Mouse (Mus musculus) liver, embryonic 14.5 days (tissue): ENCODE measurements around the gene Gm45337. TPM values are rescaled to one million over a fixed set of nuclear protein-coding genes. Genes with fewer than 3 reads are reported as not detected.
"Not testable (repeated sequence)": the region's sequence is repeated elsewhere in the genome, so short reads cannot be mapped to it uniquely, and the experiment has no call there.

Source experiments
- ATAC-seq: fragments of 200-750 bp; cut with Nextera tagmentation; 2 replicates; pipeline ENCODE4 v1.8.0; 2017; ENCODE audit warnings: moderate number of reproducible peaks, mild to moderate bottlenecking, moderate library complexity; ENCODE audit not compliant: insufficient read depth
- DNase-seq, 3 experiments: peaks; one replicate each; pipeline ENCODE4 v3.0.0-alpha.2; 2012 to 2013; ENCODE audit warnings: low read depth in 3 of 3, low spot score in 3 of 3
- H3K27ac ChIP-seq: fragments of 300-500 bp; sonication (generic); 2 replicates; pipeline ENCODE4 v1.5.1; 2014; ENCODE audit warnings: moderate library complexity, mild to moderate bottlenecking, control low read depth, inconsistent platforms
- H3K27me3 ChIP-seq: fragments of 300-500 bp; sonication (generic); 2 replicates; pipeline ENCODE4 v1.6.1; 2014; ENCODE audit warnings: mild to moderate bottlenecking, low read length, moderate library complexity; ENCODE audit not compliant: control insufficient read depth, insufficient read depth
- H3K36me3 ChIP-seq: fragments of 300-500 bp; sonication (generic); replicated peaks from 2 replicates; pipeline ENCODE4 v1.6.1; 2014; ENCODE audit warnings: low read depth; ENCODE audit not compliant: control insufficient read depth, insufficient read depth
- H3K4me1 ChIP-seq, 2 experiments: fragments of 200-500 bp in 1 of 2; fragments of 300-500 bp in 1 of 2; sonication (generic) in 1 of 2; replicated peaks; 2 replicates each; pipeline ENCODE4 v1.6.1; 2012 to 2014; ENCODE audit warnings: antibody characterized with exemption in 1 of 2, inconsistent platforms in 1 of 2, low read length in 1 of 2; ENCODE audit not compliant: control insufficient read depth in 2 of 2, insufficient read depth in 2 of 2
- H3K4me2 ChIP-seq: fragments of 300-500 bp; sonication (generic); 2 replicates; pipeline ENCODE4 v1.6.1; 2014; ENCODE audit warnings: low read depth, mild to moderate bottlenecking, control low read depth, moderate library complexity
- H3K4me3 ChIP-seq, 2 experiments: fragments of 200-500 bp in 1 of 2; fragments of 300-500 bp in 1 of 2; sonication (generic) in 1 of 2; 2 replicates each; pipeline ENCODE4 v1.5.1; 2012 to 2014; ENCODE audit warnings: low read depth in 2 of 2, low read length in 2 of 2, mild to moderate bottlenecking in 2 of 2, control low read depth in 1 of 2, inconsistent platforms in 1 of 2, moderate library complexity in 1 of 2; ENCODE audit not compliant: insufficient read depth in 1 of 2
- H3K9ac ChIP-seq: fragments of 300-500 bp; sonication (generic); replicated peaks from 2 replicates; pipeline ENCODE4 v1.6.1; 2014; ENCODE audit warnings: mild to moderate bottlenecking, control low read depth, moderate library complexity
- H3K9me3 ChIP-seq: fragments of 300-500 bp; sonication (generic); 2 replicates; pipeline ENCODE4 v1.6.1; 2016; ENCODE audit warnings: low read length, mixed read lengths; ENCODE audit not compliant: control insufficient read depth
- CTCF ChIP-seq: IDR thresholded peaks from 2 replicates; pipeline ENCODE4 v1.5.1; 2016; ENCODE audit warnings: antibody characterized with exemption, low read depth, control low read depth
- EP300 ChIP-seq: IDR thresholded peaks from 2 replicates; pipeline ENCODE4 v1.6.1; 2016; ENCODE audit warnings: antibody characterized with exemption, low read depth
- WGBS: fragments of 180-500 bp; shearing (Covaris S2); extraction: QIAGEN DNeasy Blood & Tissue Kit; methylation state at CpG from one replicate; pipeline ENCODE4 v1.1.7; 2014; ENCODE audit not compliant: insufficient replicate concordance; 5-methylcytosine and 5-hydroxymethylcytosine counted together
- polyA plus RNA-seq, 2 experiments: library from polyadenylated mRNA; depleted of rRNA in 1 of 2; stranded (reverse) in 1 of 2; unstranded in 1 of 2; fragments of >200 nt; fragmentation: Nextera tagmentation in 1 of 2; extraction: Ambion mirVana in 1 of 2; gene quantifications; 2 replicates each; pipeline versions ENCODE4 v1.2.1 to v1.2.3; 2012 to 2014

The Gm45337 gene
- polyA plus RNA-seq (2012; rRNA removed) (not detected in 2 replicates), polyA plus RNA-seq (2014; fragmentation: Nextera tagmentation; extraction: Ambion mirVana) (not detected in 2 replicates)

DNA sequence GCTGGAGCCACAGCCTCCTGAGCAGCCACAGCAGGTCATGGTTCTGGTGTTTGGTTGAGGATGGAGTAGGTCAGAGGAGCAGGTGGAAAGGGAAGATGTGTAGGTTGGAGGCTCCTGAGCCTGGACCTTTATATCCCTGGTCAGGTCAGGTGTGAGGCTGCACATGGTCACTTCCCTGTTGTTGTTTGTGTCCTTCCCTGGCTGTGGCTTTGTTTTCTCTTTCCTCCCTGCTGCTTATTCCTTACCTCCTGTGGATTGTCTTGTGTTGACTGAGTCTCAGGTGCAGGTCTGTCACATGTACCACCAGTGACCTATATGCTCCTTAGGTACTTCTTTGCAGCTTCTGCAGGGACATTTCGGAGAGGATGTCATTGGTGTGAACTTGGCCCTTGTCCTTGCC lies at the start of gene Gm45337:
Gene Gm45337 (minus strand): TSS at position 101 of the 400 bp plus-strand sequence.
- Histone ChIP-seq H3K9me3 (no peaks in the 10 kb centered on the region), H3K4me3 (no peak within 1 kb of the TSS), H3K4me1 (no peaks in the 10 kb centered on the region), H3K4me2 (no peak within 1 kb of the TSS), H3K9ac (no peak within 1 kb of the TSS), H3K36me3 (no peaks in the 10 kb centered on the region), H3K27ac (no peak within 1 kb of the TSS), H3K27me3 (no peaks in the 10 kb centered on the region)
- ATAC-seq (no peak), DNase-seq (no peak)
- 27% methylated on average over 1 of the region's 1 CpGs for WGBS
- TF ChIP-seq EP300 = no peak

DNA sequence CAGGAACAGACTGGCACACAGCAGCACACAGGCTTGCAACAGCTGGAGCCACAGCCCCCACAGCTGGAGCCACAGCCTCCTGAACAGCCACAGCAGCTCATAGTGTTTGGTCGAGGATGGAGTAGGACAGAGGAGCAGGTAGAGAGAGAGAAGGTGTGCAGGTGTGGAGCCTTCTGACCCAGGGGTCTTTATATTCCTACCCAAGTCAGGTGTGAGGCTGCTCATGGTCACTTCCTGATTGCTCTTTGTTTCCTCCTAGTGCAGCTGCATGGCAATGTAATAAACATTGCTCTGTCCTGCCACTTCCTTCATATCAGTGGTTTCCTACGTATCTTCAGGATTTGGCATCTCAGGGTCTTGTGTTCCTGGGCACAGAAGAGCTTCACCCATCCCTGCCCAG lies 45.9 kb upstream of the Gm45337 start, which contains the start of gene Gm10153:
Gene Gm10153 (minus strand): TSS at position 101 of the 400 bp plus-strand sequence.
- no peak within 1 kb of the TSS for H3K9ac ChIP-seq
- DNase-seq = no peak
- no peak within 1 kb of the TSS for H3K27ac ChIP-seq
- 15% methylated on average over 2 of the region's 2 CpGs for WGBS
- H3K36me3 ChIP-seq = no peaks in the 10 kb centered on the region
- H3K9me3 ChIP-seq = no peaks in the 10 kb centered on the region
- no peaks in the 10 kb centered on the region for H3K4me1 ChIP-seq
- TF ChIP-seq EP300 = no peak
- TF ChIP-seq CTCF = no peak
- ATAC-seq = no peak
- no peak within 1 kb of the TSS for H3K4me2 ChIP-seq
- no peaks in the 10 kb centered on the region for H3K27me3 ChIP-seq
- no peak within 1 kb of the TSS for H3K4me3 ChIP-seq

DNA sequence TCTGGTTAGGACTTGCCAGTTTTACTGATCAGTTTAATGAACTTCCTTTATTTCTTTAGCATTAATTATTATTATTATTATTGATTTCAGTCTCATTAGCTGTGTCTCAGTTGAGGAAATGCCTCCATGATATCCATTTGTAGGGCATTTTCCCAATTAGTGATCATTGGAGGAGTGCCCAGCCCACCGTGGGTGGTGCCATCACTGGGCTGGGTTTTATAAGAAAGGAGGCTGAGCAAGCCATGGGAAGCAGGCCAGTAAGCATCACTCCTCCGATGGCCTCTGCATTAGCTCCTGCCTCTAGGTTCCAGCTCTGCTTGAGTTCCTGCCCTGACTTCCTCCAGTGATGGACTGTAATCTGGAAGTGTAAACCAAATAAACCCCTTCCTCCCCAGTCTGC lies 43.7 kb upstream of the Gm45337 start:
- Histone ChIP-seq H3K4me2 (no peak overlapping the region), H3K36me3 (no peaks in the 10 kb centered on the region), H3K4me1 (no peaks in the 10 kb centered on the region), H3K27ac (no peak overlapping the region), H3K9ac (no peak overlapping the region), H3K9me3 (no peaks in the 10 kb centered on the region), H3K4me3 (no peak overlapping the region), H3K27me3 (no peaks in the 10 kb centered on the region)
- DNase-seq (no peak), ATAC-seq (no peak)
- WGBS = 64% methylated on average over 2 of the region's 2 CpGs
- TF ChIP-seq CTCF (no peak), EP300 (no peak)

DNA sequence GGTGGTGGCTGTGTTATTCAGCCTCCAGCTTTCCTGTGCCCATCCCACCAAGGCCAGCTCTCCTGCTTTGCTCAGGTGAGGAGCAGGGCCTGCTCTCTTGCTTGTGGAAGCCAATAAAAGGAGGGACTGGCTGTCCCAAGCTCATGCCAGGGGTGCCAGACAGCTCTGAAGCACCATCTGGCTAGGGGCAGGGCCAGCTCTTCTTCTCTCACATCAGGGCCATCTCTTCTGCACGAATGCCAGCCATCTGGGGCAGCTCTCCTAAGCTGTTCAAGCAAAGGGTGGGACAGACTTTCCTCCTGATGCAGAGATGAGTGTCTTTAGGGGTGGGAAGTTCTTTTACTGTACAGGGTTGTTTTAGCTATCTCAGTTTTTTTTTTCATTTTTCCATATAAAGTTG lies 36.6 kb upstream of the Gm45337 start:
- H3K4me3 ChIP-seq = no peak overlapping the region
- H3K27me3 ChIP-seq = no peaks in the 10 kb centered on the region
- TF ChIP-seq CTCF = no peak
- no peak for TF ChIP-seq EP300
- H3K4me2 ChIP-seq = no peak overlapping the region
- no peak overlapping the region for H3K9ac ChIP-seq
- H3K27ac ChIP-seq = no peak overlapping the region
- ATAC-seq = no peak
- no peaks in the 10 kb centered on the region for H3K4me1 ChIP-seq
- no peak for DNase-seq
- WGBS = 10% methylated on average over 1 of the region's 1 CpGs
- H3K9me3 ChIP-seq = no peaks in the 10 kb centered on the region
- H3K36me3 ChIP-seq = no peaks in the 10 kb centered on the region

DNA sequence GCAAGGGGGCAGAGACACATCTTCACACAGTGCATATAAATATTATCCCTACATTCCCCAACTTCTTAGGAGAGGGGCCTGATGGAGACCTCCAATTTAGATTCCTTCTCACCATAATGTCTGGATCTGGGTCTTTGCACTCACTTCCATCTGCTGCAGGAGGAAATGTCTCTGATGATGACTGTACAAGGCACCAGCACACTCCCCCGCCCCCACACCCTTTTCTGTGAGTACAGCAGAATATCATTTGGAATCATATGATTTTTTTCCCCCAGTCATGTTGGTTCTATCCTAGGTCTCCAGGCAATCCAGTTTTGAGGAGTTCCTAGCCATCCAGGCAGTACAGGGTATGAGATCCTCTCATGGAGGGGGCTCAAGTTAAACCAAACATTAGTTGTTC lies 34.3 kb upstream of the Gm45337 start:
- Histone ChIP-seq H3K4me1 (no peaks in the 10 kb centered on the region), H3K27me3 (no peaks in the 10 kb centered on the region), H3K9ac (no peak overlapping the region), H3K4me3 (no peak overlapping the region), H3K9me3 (no peaks in the 10 kb centered on the region), H3K4me2 (no peak overlapping the region), H3K36me3 (no peaks in the 10 kb centered on the region), H3K27ac (no peak overlapping the region)
- TF ChIP-seq CTCF = no peak
- no peak for TF ChIP-seq EP300
- no peak for ATAC-seq
- WGBS = 65% methylated on average over 1 of the region's 1 CpGs
- no peak for DNase-seq

DNA sequence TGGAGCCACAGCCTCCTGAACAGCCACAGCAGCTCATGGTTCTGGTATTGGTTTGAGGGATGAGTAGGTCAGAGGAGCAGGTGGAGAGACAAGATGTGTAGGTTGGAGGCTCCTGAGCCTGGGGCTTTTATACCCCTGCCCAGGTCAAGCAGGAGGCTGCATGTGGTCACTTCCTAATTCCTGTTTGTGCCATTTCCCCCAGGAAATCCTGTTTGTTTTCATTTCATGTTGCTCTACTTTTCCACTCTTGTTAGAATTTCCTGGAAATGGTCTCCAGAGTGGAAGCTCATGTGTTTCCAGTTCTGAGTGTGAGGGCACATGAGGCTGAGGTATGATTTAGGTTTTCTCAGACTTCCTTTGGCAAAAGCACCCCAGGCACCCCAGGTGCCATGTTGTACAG lies 31.5 kb upstream of the Gm45337 start, which contains the start of gene Krtap5-2:
Gene Krtap5-2 (minus strand): TSS at position 101 of the 400 bp plus-strand sequence.
- not testable (repeated sequence) for H3K27me3 ChIP-seq, H3K9me3 ChIP-seq, H3K4me3 ChIP-seq, H3K27ac ChIP-seq, H3K4me1 ChIP-seq, H3K4me2 ChIP-seq, H3K36me3 ChIP-seq, H3K9ac ChIP-seq, DNase-seq, ATAC-seq
